Mouse (Mus musculus) neural tube, embryonic 11.5 days (tissue): ENCODE data around the gene Alkbh1. TPM values are rescaled to one million over a fixed set of nuclear protein-coding genes. Genes with fewer than 3 reads are reported as not detected.
A peak's percentile ranks its signal among the peaks of the same experiment; 100 is the strongest.

ENCODE experiments used
- ATAC-seq: fragments of 200-750 bp; cut with Nextera tagmentation; 2 replicates; pipeline ENCODE4 v1.8.0; 2017; ENCODE audit warnings: moderate number of reproducible peaks, mild to moderate bottlenecking, moderate TSS enrichment, moderate library complexity; ENCODE audit not compliant: insufficient read depth, low FRiP score, low TSS enrichment
- DNase-seq: peaks from one replicate; pipeline ENCODE4 v3.0.0-alpha.2; 2015; ENCODE audit warnings: low spot score
- H3K27ac ChIP-seq: fragments of 300-500 bp; sonication (generic); 2 replicates; pipeline ENCODE4 v1.5.1; 2014; ENCODE audit warnings: low read depth, mild to moderate bottlenecking, low read length
- H3K27me3 ChIP-seq: fragments of 300-500 bp; sonication (generic); 2 replicates; pipeline ENCODE4 v1.6.1; 2014; ENCODE audit warnings: mild to moderate bottlenecking, low read length, mixed read lengths; ENCODE audit not compliant: control insufficient read depth, insufficient read depth
- H3K36me3 ChIP-seq: fragments of 300-500 bp; sonication (generic); 2 replicates; pipeline ENCODE4 v1.6.1; 2014; ENCODE audit warnings: mild to moderate bottlenecking, low read length, moderate library complexity, mixed read lengths; ENCODE audit not compliant: control insufficient read depth, insufficient read depth
- H3K4me1 ChIP-seq: fragments of 300-500 bp; sonication (generic); 2 replicates; pipeline ENCODE4 v1.6.1; 2014; ENCODE audit warnings: low read length, mixed read lengths; ENCODE audit not compliant: control insufficient read depth, insufficient read depth
- H3K4me2 ChIP-seq: fragments of 300-500 bp; sonication (generic); 2 replicates; pipeline ENCODE4 v1.6.1; 2014; ENCODE audit warnings: low read depth, mild to moderate bottlenecking, moderate library complexity
- H3K4me3 ChIP-seq: fragments of 300-500 bp; sonication (generic); 2 replicates; pipeline ENCODE4 v1.5.1; 2014; ENCODE audit warnings: low read depth, low read length
- H3K9ac ChIP-seq: fragments of 300-500 bp; sonication (generic); 2 replicates; pipeline ENCODE4 v1.6.1; 2014; ENCODE audit warnings: mild to moderate bottlenecking, low read length
- H3K9me3 ChIP-seq: fragments of 300-500 bp; sonication (generic); 2 replicates; pipeline ENCODE4 v1.6.1; 2016; ENCODE audit warnings: low read length; ENCODE audit not compliant: control insufficient read depth
- WGBS: fragments of 180-500 bp; shearing (Covaris S2); extraction: QIAGEN DNeasy Blood & Tissue Kit; methylation state at CpG from one replicate; pipeline ENCODE4 v1.1.7; 2014; 5-methylcytosine and 5-hydroxymethylcytosine counted together
- polyA plus RNA-seq: library from polyadenylated mRNA; unstranded; fragments of >200 nt; fragmentation: Nextera tagmentation; extraction: Ambion mirVana; gene quantifications from 2 replicates; pipeline ENCODE4 v1.2.1, GENCODE M21; 2014

The Alkbh1 gene
- polyA plus RNA-seq, 1 experiment from 2014 or later, result 45.6 TPM

- DNase-seq (no peak), ATAC-seq (no peak)
- Histone ChIP-seq H3K27ac (no peak overlapping the region), H3K9me3 (no peaks in the 10 kb centered on the region), H3K4me3 (no peak overlapping the region), H3K9ac (no peak overlapping the region), H3K4me1 (no peaks in the 10 kb centered on the region), H3K4me2 (no peak overlapping the region), H3K36me3 (no peaks in the 10 kb centered on the region), H3K27me3 (no peaks in the 10 kb centered on the region)
- WGBS, result 77% methylated on average over 4 of the region's 4 CpGs
Observed at GRCm38 (mm10) chr12:87409123-87409522, 34.7 kb downstream of the Alkbh1 start.

DNA sequence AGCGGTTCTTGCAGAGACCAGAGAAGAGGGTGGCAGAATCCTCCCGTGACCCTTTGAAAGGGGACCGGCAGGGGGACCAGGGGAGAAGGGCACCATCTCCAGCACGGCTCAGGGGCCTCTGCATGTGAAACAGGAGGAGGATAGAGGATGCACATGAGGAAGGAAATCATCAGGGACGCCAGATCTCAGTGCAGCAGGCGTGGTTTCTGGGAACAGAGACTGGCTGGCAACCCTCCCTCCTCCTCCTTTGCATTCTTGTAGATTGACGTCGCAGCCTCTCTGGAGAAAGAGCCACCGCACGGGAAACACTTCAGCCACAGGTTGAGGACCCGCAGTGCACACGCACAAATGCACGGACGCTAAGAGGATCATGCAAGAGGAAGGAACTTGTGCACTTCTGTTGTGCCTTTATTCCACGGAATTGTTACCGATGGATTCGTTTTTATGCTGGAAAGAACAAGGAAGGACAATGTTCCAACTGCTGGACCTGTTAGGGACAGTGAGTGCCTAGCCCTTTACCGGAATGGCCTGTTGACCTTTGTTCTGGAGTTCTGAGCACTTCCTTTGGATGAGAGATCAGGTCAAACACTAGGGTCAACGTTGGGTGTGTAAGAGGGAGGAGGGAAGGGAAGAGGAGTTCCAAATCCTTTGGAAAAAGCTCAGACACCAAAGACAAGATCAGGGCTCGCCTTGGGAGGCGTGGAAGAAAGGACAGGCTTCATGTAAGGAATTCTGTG, 35.8 kb downstream of the Alkbh1 start:
- no peak overlapping the region for H3K4me2 ChIP-seq
- H3K4me3 ChIP-seq, result no peak overlapping the region
- no peaks in the 10 kb centered on the region for H3K9me3 ChIP-seq
- H3K27ac ChIP-seq, result no peak overlapping the region
- no peaks in the 10 kb centered on the region for H3K4me1 ChIP-seq
- no peaks in the 10 kb centered on the region for H3K36me3 ChIP-seq
- H3K9ac ChIP-seq, result no peak overlapping the region
- DNase-seq, result peak; percentile 19
- 53% methylated on average over 21 of the region's 21 CpGs for WGBS
- no peaks in the 10 kb centered on the region for H3K27me3 ChIP-seq
- no peak for ATAC-seq

DNA sequence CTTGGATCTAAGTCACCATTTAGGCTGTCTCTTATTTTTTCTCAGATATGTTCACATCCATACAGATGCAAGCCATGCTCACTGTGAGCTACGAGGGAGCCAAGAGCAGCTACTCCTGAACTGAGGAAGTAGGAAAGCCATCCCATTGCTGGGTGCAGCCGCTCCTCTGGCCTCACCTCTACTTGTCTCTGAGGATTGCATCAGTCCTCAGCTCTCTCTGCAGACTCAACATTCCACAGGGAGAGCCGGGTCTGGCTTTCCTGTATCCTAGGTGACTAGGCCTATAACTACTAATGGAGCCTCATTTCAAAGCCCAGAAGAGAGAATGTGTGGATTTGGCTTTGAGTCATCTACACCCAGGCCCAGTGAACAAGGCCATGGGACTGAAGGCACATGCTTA, 38.1 kb downstream of the Alkbh1 start:
- no peaks in the 10 kb centered on the region for H3K36me3 ChIP-seq
- ATAC-seq (no peak), DNase-seq (no peak)
- WGBS, result 83% methylated on average over 3 of the region's 3 CpGs
- no peak overlapping the region for H3K4me2 ChIP-seq
- no peak overlapping the region for H3K27ac ChIP-seq
- H3K4me1 ChIP-seq, result no peaks in the 10 kb centered on the region
- no peak overlapping the region for H3K9ac ChIP-seq
- no peaks in the 10 kb centered on the region for H3K27me3 ChIP-seq
- H3K9me3 ChIP-seq, result no peaks in the 10 kb centered on the region
- no peak overlapping the region for H3K4me3 ChIP-seq

GRCm38 (mm10) chr12:87405165-87405564, 38.7 kb downstream of the Alkbh1 start:
- ATAC-seq, result no peak
- Histone ChIP-seq H3K4me3 (no peak overlapping the region), H3K4me1 (no peaks in the 10 kb centered on the region), H3K27ac (no peak overlapping the region), H3K4me2 (no peak overlapping the region), H3K27me3 (no peaks in the 10 kb centered on the region), H3K36me3 (no peaks in the 10 kb centered on the region), H3K9me3 (no peaks in the 10 kb centered on the region), H3K9ac (no peak overlapping the region)
- 92% methylated on average over 4 of the region's 4 CpGs for WGBS
- no peak for DNase-seq

DNA sequence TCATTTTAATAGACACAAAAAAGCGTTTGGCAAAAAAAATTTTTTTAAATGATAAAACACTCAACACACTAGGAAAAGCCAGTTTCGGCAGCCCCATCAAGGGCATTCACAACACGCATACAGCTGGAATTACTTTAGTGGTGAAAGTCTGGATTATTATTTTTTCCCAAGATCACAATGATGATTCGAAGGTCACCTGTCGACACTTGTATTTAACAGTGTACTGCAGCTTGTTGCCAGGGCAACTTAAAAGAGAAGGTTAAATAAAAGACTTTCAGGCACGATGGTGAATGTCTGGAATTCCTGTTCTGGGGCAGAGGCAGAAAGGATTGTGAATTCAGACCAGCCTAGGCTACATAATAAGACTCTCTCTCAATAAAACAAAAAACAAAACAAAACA, 41.9 kb downstream of the Alkbh1 start:
- ATAC-seq (no peak), DNase-seq (no peak)
- no peaks in the 10 kb centered on the region for H3K27me3 ChIP-seq
- H3K4me3 ChIP-seq, result no peak overlapping the region
- H3K36me3 ChIP-seq, result no peaks in the 10 kb centered on the region
- no peak overlapping the region for H3K9ac ChIP-seq
- H3K9me3 ChIP-seq, result no peaks in the 10 kb centered on the region
- 68% methylated on average over 6 of the region's 6 CpGs for WGBS
- H3K4me1 ChIP-seq, result no peaks in the 10 kb centered on the region
- no peak overlapping the region for H3K4me2 ChIP-seq
- no peak overlapping the region for H3K27ac ChIP-seq

DNA sequence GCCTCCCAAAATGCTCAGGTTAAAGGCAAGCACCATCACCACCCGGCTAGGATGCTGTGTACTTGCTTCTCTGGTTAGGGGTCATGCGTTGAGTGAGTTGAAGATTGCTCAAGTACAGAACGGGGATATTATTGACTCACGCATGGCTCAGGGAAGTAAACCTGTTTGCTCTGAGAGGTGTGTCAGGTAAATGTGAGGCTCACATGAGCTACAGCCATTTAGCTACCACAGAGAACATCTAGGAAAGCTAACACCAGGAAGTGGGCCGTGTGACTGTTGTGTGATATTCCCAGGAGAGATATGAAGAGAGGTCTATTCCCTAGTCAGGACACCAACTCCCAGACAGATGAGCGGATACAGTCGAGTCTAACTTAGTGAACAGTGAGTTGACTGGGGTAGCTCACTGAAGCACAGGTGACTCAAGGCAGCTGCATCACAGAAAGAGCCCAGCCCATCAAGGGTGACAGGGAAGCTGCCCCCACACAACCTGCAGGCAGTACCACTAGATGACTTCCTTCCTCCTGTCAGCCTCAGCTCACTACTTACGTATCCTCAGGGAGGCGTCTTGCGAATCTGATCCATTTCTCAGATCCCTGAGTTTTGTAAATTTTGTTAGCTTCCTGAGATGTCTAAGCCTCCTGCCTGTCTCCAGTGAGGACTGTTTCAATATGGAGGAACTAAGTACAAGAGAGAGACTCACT, 44.5 kb downstream of the Alkbh1 start:
- Histone ChIP-seq H3K27ac (no peak overlapping the region), H3K27me3 (no peaks in the 10 kb centered on the region), H3K4me3 (no peak overlapping the region), H3K36me3 (no peaks in the 10 kb centered on the region), H3K4me2 (no peak overlapping the region), H3K9me3 (no peaks in the 10 kb centered on the region), H3K9ac (no peak overlapping the region), H3K4me1 (no peaks in the 10 kb centered on the region)
- 91% methylated on average over 10 of the region's 10 CpGs for WGBS
- DNase-seq (no peak), ATAC-seq (no peak)

DNA sequence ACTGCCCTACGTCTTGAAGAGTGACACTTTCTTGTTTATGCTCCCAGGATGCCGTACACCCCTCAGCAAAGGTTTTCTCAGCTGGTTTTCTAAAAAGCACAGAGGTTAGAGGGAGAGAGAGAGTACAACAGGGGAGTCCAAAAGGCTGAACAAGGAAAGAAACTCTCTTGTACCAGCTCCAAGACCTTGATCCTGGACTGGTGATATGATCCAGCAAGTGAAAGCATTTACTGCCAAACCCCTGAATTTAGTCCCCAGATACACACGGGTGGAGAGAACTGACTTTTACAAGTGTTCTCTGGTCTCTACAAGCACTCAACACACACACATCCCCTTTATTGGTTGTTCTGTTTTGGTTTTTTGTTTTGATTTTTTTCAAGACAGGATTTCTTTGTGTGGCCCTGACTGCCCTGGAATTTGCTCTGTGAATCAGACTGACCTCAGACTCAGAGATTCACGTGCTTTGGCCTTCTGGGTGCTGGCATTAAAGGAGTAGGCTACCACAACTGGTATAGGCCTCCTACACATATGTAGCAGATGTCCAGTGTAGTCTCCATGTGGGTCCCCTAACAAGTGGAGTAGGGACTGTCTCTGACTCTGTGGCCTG, 45.9 kb downstream of the Alkbh1 start:
- no peak for ATAC-seq
- 70% methylated on average over 4 of the region's 4 CpGs for WGBS

DNA sequence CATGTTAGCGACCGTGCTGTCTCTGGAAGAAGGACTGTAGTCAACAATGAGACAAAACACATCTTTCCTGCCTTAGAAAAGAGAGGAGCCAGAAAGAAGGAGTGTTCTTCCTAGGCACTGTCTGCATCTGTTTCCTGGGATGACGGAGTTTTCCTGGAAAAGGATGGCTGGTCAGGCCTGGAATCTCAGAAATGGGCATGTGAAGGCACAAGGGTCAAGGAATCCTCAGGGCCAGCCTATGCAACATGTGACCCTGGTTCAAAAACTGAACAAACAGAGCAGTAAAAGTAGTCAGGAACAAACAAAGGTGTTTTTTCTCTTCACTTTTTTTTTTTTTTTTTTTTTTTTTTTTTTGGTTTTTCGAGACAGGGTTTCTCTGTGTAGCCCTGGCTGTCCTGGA, 46.7 kb downstream of the Alkbh1 start:
- no peak overlapping the region for H3K4me2 ChIP-seq
- H3K36me3 ChIP-seq, result no peaks in the 10 kb centered on the region
- no peak for DNase-seq
- no peak for ATAC-seq
- no peak overlapping the region for H3K27ac ChIP-seq
- H3K9me3 ChIP-seq, result no peaks in the 10 kb centered on the region
- H3K9ac ChIP-seq, result no peak overlapping the region
- H3K27me3 ChIP-seq, result no peaks in the 10 kb centered on the region
- no peak overlapping the region for H3K4me3 ChIP-seq
- H3K4me1 ChIP-seq, result no peaks in the 10 kb centered on the region
- WGBS, result 92% methylated on average over 4 of the region's 4 CpGs

More for the DNA sequence above, 45.9 kb downstream of the Alkbh1 start:
- H3K4me1 ChIP-seq, result no peaks in the 10 kb centered on the region
- DNase-seq, result no peak
- H3K4me3 ChIP-seq, result no peak overlapping the region
- no peak overlapping the region for H3K4me2 ChIP-seq
- H3K9ac ChIP-seq, result no peak overlapping the region
- H3K9me3 ChIP-seq, result no peaks in the 10 kb centered on the region
- no peaks in the 10 kb centered on the region for H3K36me3 ChIP-seq
- no peak overlapping the region for H3K27ac ChIP-seq
- no peaks in the 10 kb centered on the region for H3K27me3 ChIP-seq

GRCm38 (mm10) chr12:87394316-87394715, 49.5 kb downstream of the Alkbh1 start:
- no peak for ATAC-seq
- H3K9ac ChIP-seq, result no peak overlapping the region

More at GRCm38 (mm10) chr12:87394316-87394715, 49.5 kb downstream of the Alkbh1 start:
- WGBS, result 82% methylated on average over 6 of the region's 6 CpGs
- Histone ChIP-seq H3K4me1 (no peaks in the 10 kb centered on the region), H3K27me3 (no peaks in the 10 kb centered on the region), H3K36me3 (no peaks in the 10 kb centered on the region), H3K27ac (no peak overlapping the region), H3K4me2 (no peak overlapping the region), H3K9me3 (no peaks in the 10 kb centered on the region), H3K4me3 (no peak overlapping the region)
- no peak for DNase-seq
